Mouse (Mus musculus) MEL (cell line): Measurements from ENCODE around the gene Hoxa3. TPM values are rescaled to one million over a fixed set of nuclear protein-coding genes. Genes with fewer than 3 reads are reported as not detected.

Experiments
- DNase-seq: peaks from one replicate; pipeline ENCODE4 v3.0.0; 2011; ENCODE audit warnings: low read depth, low spot score
- H3K27ac ChIP-seq: 2 replicates; pipeline ENCODE4 v1.5.1; 2012; ENCODE audit warnings: low read depth, mild to moderate bottlenecking, control low read depth, low read length, moderate library complexity; ENCODE audit not compliant: control insufficient read depth
- H3K27me3 ChIP-seq, 2 experiments: fragments of 150-350 bp in 1 of 2; sonication (generic) in 1 of 2; 2 replicates each; pipeline ENCODE4 v1.6.1; 2012; ENCODE audit warnings: low read length in 2 of 2, mild to moderate bottlenecking in 2 of 2, improper control_type of control experiment in 1 of 2, moderate library complexity in 1 of 2; ENCODE audit not compliant: insufficient read depth in 2 of 2, control insufficient read depth in 1 of 2
- H3K36me3 ChIP-seq, 2 experiments: 2 replicates each; pipeline ENCODE4 v1.6.1; 2012 to 2014; ENCODE audit warnings: low read length in 2 of 2, improper control_type of control experiment in 1 of 2, inconsistent platforms in 1 of 2, mild to moderate bottlenecking in 1 of 2; ENCODE audit not compliant: insufficient read depth in 2 of 2, control insufficient read depth in 1 of 2
- H3K4me1 ChIP-seq, 2 experiments: fragments of 150-350 bp in 1 of 2; sonication (generic) in 1 of 2; 2 replicates each; pipeline ENCODE4 v1.6.1; 2012; ENCODE audit warnings: low read length in 2 of 2, improper control_type of control experiment in 1 of 2, mild to moderate bottlenecking in 1 of 2; ENCODE audit not compliant: insufficient read depth in 2 of 2, control insufficient read depth in 1 of 2
- H3K4me3 ChIP-seq, 2 experiments: fragments of 150-350 bp in 1 of 2; sonication (generic) in 1 of 2; 2 replicates each; pipeline ENCODE4 v1.5.1; 2012; ENCODE audit warnings: low read depth in 2 of 2, low read length in 2 of 2, mild to moderate bottlenecking in 2 of 2, moderate library complexity in 2 of 2, control low read depth in 1 of 2, improper control_type of control experiment in 1 of 2; ENCODE audit not compliant: control insufficient read depth in 1 of 2, insufficient read depth in 1 of 2
- H3K79me2 ChIP-seq: 2 replicates; pipeline ENCODE4 v1.6.1; 2012; ENCODE audit warnings: mild to moderate bottlenecking, low read length, moderate library complexity; ENCODE audit not compliant: control insufficient read depth, poor library complexity, insufficient read depth
- H3K9ac ChIP-seq: 2 replicates; pipeline ENCODE4 v1.6.1; 2012; ENCODE audit warnings: low read depth, mild to moderate bottlenecking, control low read depth, low read length, moderate library complexity; ENCODE audit not compliant: control insufficient read depth, poor library complexity, severe bottlenecking
- H3K9me3 ChIP-seq: fragments of 150-350 bp; sonication (generic); replicated peaks from 2 replicates; pipeline ENCODE4 v1.6.1; 2012; ENCODE audit warnings: mild to moderate bottlenecking, low read length, improper control_type of control experiment, moderate library complexity; ENCODE audit not compliant: insufficient read depth
- CHD2 ChIP-seq: IDR thresholded peaks from 2 replicates; pipeline ENCODE4 v1.6.1; 2011; ENCODE audit warnings: low read length, improper control_type of control experiment
- EP300 ChIP-seq, 2 experiments: IDR thresholded peaks; 2 replicates each; pipeline ENCODE4 v1.6.1; 2011; ENCODE audit warnings: improper control_type of control experiment in 2 of 2, low read length in 2 of 2, low read depth in 1 of 2, mild to moderate bottlenecking in 1 of 2
- MXI1 ChIP-seq: IDR thresholded peaks from 2 replicates; pipeline ENCODE4 v1.6.1; 2011; ENCODE audit warnings: mild to moderate bottlenecking, low read depth, low read length, improper control_type of control experiment
- POLR2AphosphoS2 ChIP-seq: IDR thresholded peaks from 2 replicates; pipeline ENCODE4 v1.6.1; 2011; ENCODE audit warnings: low read length, improper control_type of control experiment
- RCOR1 ChIP-seq: IDR thresholded peaks from 2 replicates; pipeline ENCODE4 v1.6.1; 2012; ENCODE audit warnings: low read depth, mild to moderate bottlenecking, inconsistent platforms, low read length, improper control_type of control experiment
- SIN3A ChIP-seq: IDR thresholded peaks from 2 replicates; pipeline ENCODE4 v1.6.1; 2012; ENCODE audit warnings: low read length, improper control_type of control experiment, inconsistent platforms
- TBP ChIP-seq: IDR thresholded peaks from 2 replicates; pipeline ENCODE4 v1.8.0; 2011; ENCODE audit warnings: low read depth, low read length, improper control_type of control experiment
- TCF12 ChIP-seq: IDR thresholded peaks from 2 replicates; pipeline ENCODE4 v1.6.1; 2014; ENCODE audit warnings: low read depth, mild to moderate bottlenecking, inconsistent platforms, low read length, improper control_type of control experiment, moderate library complexity
- UBTF ChIP-seq: IDR thresholded peaks from 2 replicates; pipeline ENCODE4 v1.6.1; 2012; ENCODE audit warnings: low read depth, mild to moderate bottlenecking, inconsistent platforms, low read length, improper control_type of control experiment, moderate library complexity, borderline replicate concordance; ENCODE audit not compliant: insufficient read depth
- USF1 ChIP-seq: IDR thresholded peaks from 2 replicates; pipeline ENCODE4 v1.6.1; 2014; ENCODE audit warnings: low read depth, mild to moderate bottlenecking, inconsistent platforms, low read length, improper control_type of control experiment, moderate library complexity
- polyA plus RNA-seq, 2 experiments: library from polyadenylated mRNA; stranded (reverse) in 1 of 2; unstranded in 1 of 2; fragments of >175 nt in 1 of 2; fragments of >200 nt in 1 of 2; gene quantifications; 2 replicates each; pipeline versions ENCODE4 v1.2.1 to v1.2.4; 2012; ENCODE audit warnings: low replicate concordance in 2 of 2, low read depth in 1 of 2; ENCODE audit not compliant: insufficient read length in 2 of 2, insufficient read depth in 1 of 2, missing spikeins in 1 of 2
- total RNA-seq: library from RNA; depleted of rRNA; stranded (reverse); fragments of 300-350 nt; gene quantifications from 2 replicates; pipeline ENCODE4 v1.2.3, GENCODE M21; 2012

Hoxa3 gene
- total and polyA plus RNA-seq, 3 experiments = not detected

DNA sequence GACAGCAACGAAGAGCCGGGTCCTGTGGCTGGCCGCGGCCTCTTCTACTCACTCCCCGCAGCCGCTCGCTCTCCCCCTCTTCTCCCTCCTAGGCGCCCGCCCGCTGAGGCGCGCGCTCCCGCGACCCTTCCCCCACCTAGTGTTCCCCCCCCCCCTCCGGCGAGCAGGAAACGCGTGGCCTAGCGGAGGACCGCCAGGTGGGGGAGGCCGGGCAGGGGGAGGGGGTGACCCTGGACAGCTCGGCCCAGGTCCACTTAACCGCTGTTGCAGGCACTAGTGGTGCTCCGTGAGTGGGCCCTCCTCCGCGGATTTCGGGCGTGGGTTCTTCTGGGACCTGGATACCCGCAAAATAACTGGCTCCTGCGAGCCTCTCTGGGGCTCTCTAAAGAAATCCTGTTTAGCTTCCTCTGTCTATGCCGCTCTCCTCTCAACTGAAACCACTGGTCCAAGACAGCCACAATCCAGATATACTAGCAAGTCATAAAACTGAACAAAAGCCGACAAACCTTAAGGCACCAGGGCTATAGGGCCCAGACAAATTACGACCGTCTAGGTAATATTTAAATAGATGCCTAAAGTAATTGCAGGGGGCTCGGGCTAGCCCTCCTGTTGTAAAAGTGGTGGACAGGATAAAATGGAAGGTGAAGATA lies 17.5 kb upstream of the Hoxa3 start, which contains the start of gene Hoxa9:
Gene Hoxa9, minus strand, starts transcription at position 574 of the 650 bp plus-strand sequence.
- Histone ChIP-seq H3K9me3 (no peaks in the 10 kb centered on the region), H3K4me1 (no peaks in the 10 kb centered on the region), H3K27me3 (no peaks in the 10 kb centered on the region), H3K4me3 (no peak within 1 kb of the TSS), H3K79me2 (no peaks in the 10 kb centered on the region), H3K27ac (no peak within 1 kb of the TSS), H3K36me3 (no peaks in the 10 kb centered on the region), H3K9ac (no peak within 1 kb of the TSS)
- TF ChIP-seq POLR2AphosphoS2 = no peak
- TF ChIP-seq RCOR1 = no peak
- TF ChIP-seq CHD2 = no peak
- TF ChIP-seq TBP = no peak
- no peak for TF ChIP-seq UBTF
- no peak for TF ChIP-seq MXI1
- DNase-seq = no peak

DNA sequence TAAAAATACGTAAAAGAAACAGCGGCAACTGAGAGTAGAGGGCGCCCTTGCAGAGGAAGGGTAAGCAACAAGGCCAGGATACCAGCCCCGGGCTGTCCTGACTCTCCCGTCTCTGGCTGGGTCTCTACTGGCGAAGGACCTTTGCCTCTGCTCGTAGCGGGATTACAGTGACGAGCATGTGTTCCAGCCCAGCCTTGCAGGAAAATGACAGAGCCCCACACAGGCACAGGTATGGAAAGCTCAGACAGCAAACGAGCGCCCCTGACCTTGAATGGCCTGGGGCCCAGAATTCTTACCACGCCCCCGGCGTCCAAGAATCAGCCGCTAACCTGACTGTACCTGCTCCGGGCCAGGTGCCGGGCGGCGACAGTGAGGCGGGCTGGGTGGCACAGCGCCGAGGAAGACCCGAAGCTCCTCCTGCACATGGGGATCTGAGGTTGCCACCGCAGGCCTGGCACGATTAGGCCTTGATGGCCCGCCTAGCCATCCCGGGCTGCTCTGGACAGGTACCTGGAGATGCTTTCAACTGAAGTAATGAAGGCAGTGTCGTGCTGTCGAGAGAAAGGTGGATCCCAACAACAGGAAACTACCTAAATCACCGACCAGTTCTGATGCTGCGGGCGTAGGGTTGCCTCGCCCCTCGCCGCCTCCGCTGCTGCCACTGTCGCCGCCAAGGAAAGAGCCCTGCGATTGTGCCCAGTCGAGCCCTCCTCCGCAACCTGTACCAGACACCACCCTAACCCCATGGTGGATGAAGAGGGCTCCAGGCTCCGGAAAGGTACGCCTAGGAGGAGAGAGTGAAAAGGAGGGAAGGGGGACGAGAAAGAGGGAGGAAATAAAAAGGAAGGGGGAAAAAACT lies 16.7 kb upstream of the Hoxa3 start:
- Histone ChIP-seq H3K9ac (no peak overlapping the region), H3K36me3 (no peaks in the 10 kb centered on the region), H3K4me3 (no peak overlapping the region), H3K9me3 (no peaks in the 10 kb centered on the region), H3K4me1 (no peaks in the 10 kb centered on the region), H3K79me2 (no peaks in the 10 kb centered on the region), H3K27me3 (no peaks in the 10 kb centered on the region), H3K27ac (no peak overlapping the region)
- DNase-seq = no peak
- TF ChIP-seq TCF12 (no peak), USF1 (no peak), EP300 (IDR thresholded peaks at IDR 0.05; ENCODE audit: low read depth in 1 of 2, low read length in 2 of 2) (no peak), SIN3A (no peak), UBTF (no peak)
